Mouse (Mus musculus): ENCODE data around the gene Tceanc2. TPM values are rescaled to one million over a fixed set of nuclear protein-coding genes. Genes with fewer than 3 reads are reported as not detected.
"Not testable (repeated sequence)": the region's sequence is repeated elsewhere in the genome, so short reads cannot be mapped to it uniquely, and the experiment has no call there.

Tceanc2 gene
- polyA plus RNA-seq, 1 experiment: 15.6 TPM

- Histone ChIP-seq H3K27me3 (ENCODE audit: control insufficient read depth, insufficient read depth, insufficient read length) (peaks cover 17% of the 10 kb centered on the region), H3K79me2 (ENCODE audit: control insufficient read depth, insufficient read depth) (no peaks in the 10 kb centered on the region), H3K36me3 (ENCODE audit: control insufficient read depth, insufficient read depth) (no peaks in the 10 kb centered on the region), H3K79me3 (ENCODE audit: low read depth) (no peaks in the 10 kb centered on the region), H3ac (ENCODE audit: control insufficient read depth, insufficient read length, low read depth) (no peak overlapping the region), H3K4me3 (ENCODE audit: insufficient read depth, poor library complexity, severe bottlenecking) (no peak overlapping the region)
- no peak for TF ChIP-seq FOSL1 (IDR thresholded peaks at IDR 0.05; ENCODE audit: insufficient read depth, low read length, poor library complexity, severe bottlenecking)
- TF ChIP-seq USF1 (IDR thresholded peaks at IDR 0.05; ENCODE audit: low read depth): no peak
- no peak for TF ChIP-seq MYOG (IDR thresholded peaks at IDR 0.05; ENCODE audit: control insufficient read depth, extremely low read depth, insufficient read length)
- no peak for TF ChIP-seq CEBPB (IDR thresholded peaks at IDR 0.05; ENCODE audit: low read depth)
- no peak for TF ChIP-seq MYOD1 (IDR thresholded peaks at IDR 0.05; ENCODE audit: control insufficient read depth, insufficient read length, low read depth)
- no peak for TF ChIP-seq CTCF (IDR thresholded peaks at IDR 0.05; ENCODE audit: control insufficient read depth, insufficient read depth, insufficient read length)
- no peak for TF ChIP-seq MAX (IDR thresholded peaks at IDR 0.05)
These were observed 64.6 kb downstream of the Tceanc2 start for GRCm38 (mm10) chr4:107114278-107114677.

DNA sequence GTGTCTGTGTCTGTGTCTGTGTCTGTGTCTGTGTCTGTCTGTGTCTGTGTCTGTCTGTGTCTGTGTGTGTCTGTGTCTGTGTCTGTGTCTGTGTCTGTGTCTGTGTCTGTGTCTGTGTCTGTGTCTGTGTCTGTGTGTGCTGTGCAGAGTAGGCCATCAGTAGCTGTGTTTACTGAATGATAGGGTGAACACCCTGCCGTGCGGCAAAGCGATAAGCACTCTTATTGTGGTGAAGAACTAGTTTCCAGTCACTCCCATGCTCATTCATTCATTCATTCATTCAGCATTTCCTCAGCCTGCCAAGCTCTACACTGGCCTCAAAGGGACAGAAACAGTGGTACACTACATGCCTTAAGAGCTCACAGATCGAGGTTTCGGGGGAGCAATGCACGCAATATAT lies 69.7 kb downstream of the Tceanc2 start:
- H3K27me3 ChIP-seq (ENCODE audit: control insufficient read depth, insufficient read depth, insufficient read length); H3K79me3 ChIP-seq (ENCODE audit: low read depth); H3K36me3 ChIP-seq (ENCODE audit: control insufficient read depth, insufficient read depth): not testable (repeated sequence)

GRCm38 (mm10) chr4:107108291-107108731 lies 70.6 kb downstream of the Tceanc2 start:
- Histone ChIP-seq H3ac (ENCODE audit: control insufficient read depth, insufficient read length, low read depth) (no peak overlapping the region), H3K36me3 (ENCODE audit: control insufficient read depth, insufficient read depth) (no peaks in the 10 kb centered on the region), H3K79me3 (ENCODE audit: low read depth) (no peaks in the 10 kb centered on the region), H3K27me3 (ENCODE audit: control insufficient read depth, insufficient read depth, insufficient read length) (peaks cover 3% of the 10 kb centered on the region), H3K4me3 (ENCODE audit: insufficient read depth, poor library complexity, severe bottlenecking) (no peak overlapping the region), H3K79me2 (ENCODE audit: control insufficient read depth, insufficient read depth) (no peaks in the 10 kb centered on the region)
- TF ChIP-seq CEBPB (IDR thresholded peaks at IDR 0.05; ENCODE audit: low read depth) (no peak), MAX (IDR thresholded peaks at IDR 0.05) (no peak), CTCF (IDR thresholded peaks at IDR 0.05; ENCODE audit: control insufficient read depth, insufficient read depth, insufficient read length) (no peak), MYOG (IDR thresholded peaks at IDR 0.05; ENCODE audit: control insufficient read depth, extremely low read depth, insufficient read length) (no peak), FOSL1 (IDR thresholded peaks at IDR 0.05; ENCODE audit: insufficient read depth, low read length, poor library complexity, severe bottlenecking) (no peak)

More for the DNA sequence above, 69.7 kb downstream of the Tceanc2 start:
- not testable (repeated sequence) for H3ac ChIP-seq (ENCODE audit: control insufficient read depth, insufficient read length, low read depth); H3K79me2 ChIP-seq (ENCODE audit: control insufficient read depth, insufficient read depth); H3K4me3 ChIP-seq (ENCODE audit: insufficient read depth, poor library complexity, severe bottlenecking)

DNA sequence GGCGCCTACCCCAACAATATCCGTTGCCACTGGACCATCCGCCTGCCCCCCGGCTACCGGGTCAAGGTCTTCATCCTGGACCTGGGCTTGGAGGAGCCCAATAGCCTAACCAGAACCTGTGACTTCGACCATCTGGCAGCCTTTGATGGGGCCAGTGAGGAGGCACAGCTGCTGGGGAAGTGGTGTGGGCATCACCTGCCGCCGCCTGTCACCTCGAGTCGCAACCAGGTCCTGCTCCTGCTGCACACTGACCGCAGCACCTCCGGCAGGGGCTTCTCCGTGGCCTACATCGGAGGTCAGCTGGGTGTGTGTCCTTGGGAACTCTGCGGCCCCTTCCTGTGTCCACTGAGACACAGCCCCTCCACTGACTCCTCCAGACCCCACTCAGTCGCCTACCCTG lies 72.1 kb downstream of the Tceanc2 start:
- no peak overlapping the region for H3ac ChIP-seq (ENCODE audit: control insufficient read depth, insufficient read length, low read depth)
- no peaks in the 10 kb centered on the region for H3K79me3 ChIP-seq (ENCODE audit: low read depth)
- no peaks in the 10 kb centered on the region for H3K36me3 ChIP-seq (ENCODE audit: control insufficient read depth, insufficient read depth)
- no peak overlapping the region for H3K4me3 ChIP-seq (ENCODE audit: insufficient read depth, poor library complexity, severe bottlenecking)
- peaks cover 7% of the 10 kb centered on the region for H3K27me3 ChIP-seq (ENCODE audit: control insufficient read depth, insufficient read depth, insufficient read length)
- no peaks in the 10 kb centered on the region for H3K79me2 ChIP-seq (ENCODE audit: control insufficient read depth, insufficient read depth)
- TF ChIP-seq FOSL1 (IDR thresholded peaks at IDR 0.05; ENCODE audit: insufficient read depth, low read length, poor library complexity, severe bottlenecking) (no peak), MAX (IDR thresholded peaks at IDR 0.05) (no peak), USF1 (IDR thresholded peaks at IDR 0.05; ENCODE audit: low read depth) (no peak), MYOD1 (IDR thresholded peaks at IDR 0.05; ENCODE audit: control insufficient read depth, insufficient read length, low read depth) (peak; percentile 87), CEBPB (IDR thresholded peaks at IDR 0.05; ENCODE audit: low read depth) (no peak), MYOG (IDR thresholded peaks at IDR 0.05; ENCODE audit: control insufficient read depth, extremely low read depth, insufficient read length) (no peak), CTCF (IDR thresholded peaks at IDR 0.05; ENCODE audit: control insufficient read depth, insufficient read depth, insufficient read length) (no peak)

DNA sequence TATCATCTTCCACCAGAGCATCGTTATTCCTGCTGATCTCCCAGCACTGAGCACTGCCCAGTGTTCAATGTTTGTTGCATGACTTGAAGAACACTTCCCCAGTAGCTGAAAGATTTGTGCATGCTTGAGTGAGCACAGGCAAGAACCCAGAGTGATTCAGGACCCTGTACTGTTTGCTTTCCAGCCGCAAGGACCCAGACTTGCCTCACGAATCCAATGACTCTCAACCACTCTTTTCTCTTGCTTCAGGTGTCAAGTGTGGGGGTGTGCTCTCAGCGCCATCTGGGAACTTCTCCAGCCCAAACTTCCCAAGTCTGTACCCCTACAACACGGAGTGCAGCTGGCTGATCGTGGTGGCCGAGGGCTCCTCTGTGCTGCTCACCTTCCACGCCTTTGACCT lies 76.7 kb downstream of the Tceanc2 start:
- Histone ChIP-seq H3K36me3 (ENCODE audit: control insufficient read depth, insufficient read depth) (no peaks in the 10 kb centered on the region), H3K4me3 (ENCODE audit: insufficient read depth, poor library complexity, severe bottlenecking) (no peak overlapping the region), H3K79me3 (ENCODE audit: low read depth) (no peaks in the 10 kb centered on the region), H3K27me3 (ENCODE audit: control insufficient read depth, insufficient read depth, insufficient read length) (peaks cover 7% of the 10 kb centered on the region), H3K79me2 (ENCODE audit: control insufficient read depth, insufficient read depth) (no peaks in the 10 kb centered on the region), H3ac (ENCODE audit: control insufficient read depth, insufficient read length, low read depth) (no peak overlapping the region)
- no peak for TF ChIP-seq CEBPB (IDR thresholded peaks at IDR 0.05; ENCODE audit: low read depth)
- TF ChIP-seq MYOG (IDR thresholded peaks at IDR 0.05; ENCODE audit: control insufficient read depth, extremely low read depth, insufficient read length): no peak
- TF ChIP-seq FOSL1 (IDR thresholded peaks at IDR 0.05; ENCODE audit: insufficient read depth, low read length, poor library complexity, severe bottlenecking): no peak
- no peak for TF ChIP-seq CTCF (IDR thresholded peaks at IDR 0.05; ENCODE audit: control insufficient read depth, insufficient read depth, insufficient read length)
- no peak for TF ChIP-seq MAX (IDR thresholded peaks at IDR 0.05)
- no peak for TF ChIP-seq MYOD1 (IDR thresholded peaks at IDR 0.05; ENCODE audit: control insufficient read depth, insufficient read length, low read depth)
- TF ChIP-seq USF1 (IDR thresholded peaks at IDR 0.05; ENCODE audit: low read depth): no peak

DNA sequence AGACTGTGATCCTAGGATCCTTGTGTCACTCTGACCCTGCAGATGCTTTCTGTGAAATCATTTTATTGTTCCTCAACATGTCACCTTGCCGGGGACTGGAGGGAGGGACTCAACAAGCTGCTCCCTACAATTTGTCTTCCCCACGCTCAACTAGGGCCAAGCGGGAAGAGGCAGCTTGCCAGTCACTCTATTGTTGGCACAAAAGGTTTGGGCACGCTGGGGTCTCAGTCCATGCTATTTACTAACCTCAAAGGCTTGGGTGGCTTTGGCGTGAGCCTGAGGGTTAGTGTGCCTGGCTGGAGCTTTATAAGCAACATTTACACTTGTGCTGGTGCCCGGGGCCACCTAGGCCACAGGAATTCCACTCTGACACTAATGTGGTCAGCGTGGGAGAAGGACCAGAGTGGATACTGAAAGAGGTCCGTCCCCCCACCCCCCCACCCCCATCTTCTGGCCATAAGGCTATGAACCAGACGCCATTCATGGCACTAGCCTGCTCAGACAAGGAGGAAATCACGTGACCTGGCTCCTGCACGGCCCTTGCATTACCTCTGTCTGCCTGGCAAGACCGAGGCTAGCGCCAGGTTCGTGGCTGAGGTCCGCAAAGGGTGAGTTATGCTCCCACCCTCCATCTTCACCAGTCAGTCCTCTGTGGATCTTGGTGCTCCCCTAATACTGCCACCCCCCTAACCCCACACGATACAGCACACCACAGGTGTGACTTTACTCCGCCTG lies 80.0 kb downstream of the Tceanc2 start:
- TF ChIP-seq FOSL1 (IDR thresholded peaks at IDR 0.05; ENCODE audit: insufficient read depth, low read length, poor library complexity, severe bottlenecking): no peak
- no peak for TF ChIP-seq MYOG (IDR thresholded peaks at IDR 0.05; ENCODE audit: control insufficient read depth, extremely low read depth, insufficient read length)
- TF ChIP-seq USF1 (IDR thresholded peaks at IDR 0.05; ENCODE audit: low read depth): peak; percentile 33
- TF ChIP-seq MYOD1 (IDR thresholded peaks at IDR 0.05; ENCODE audit: control insufficient read depth, insufficient read length, low read depth): no peak
- Histone ChIP-seq H3K79me3 (ENCODE audit: low read depth) (no peaks in the 10 kb centered on the region), H3K27me3 (ENCODE audit: control insufficient read depth, insufficient read depth, insufficient read length) (peaks cover 12% of the 10 kb centered on the region), H3ac (ENCODE audit: control insufficient read depth, insufficient read length, low read depth) (no peak overlapping the region), H3K36me3 (ENCODE audit: control insufficient read depth, insufficient read depth) (no peaks in the 10 kb centered on the region), H3K4me3 (ENCODE audit: insufficient read depth, poor library complexity, severe bottlenecking) (no peak overlapping the region), H3K79me2 (ENCODE audit: control insufficient read depth, insufficient read depth) (no peaks in the 10 kb centered on the region)
